Mouse (Mus musculus) heart, embryonic 14.5 days (tissue): Measurements from ENCODE around the gene Tmem212. TPM values are rescaled to one million over a fixed set of nuclear protein-coding genes. Genes with fewer than 3 reads are reported as not detected.

Source experiments
- ATAC-seq: fragments of 200-750 bp; cut with Nextera tagmentation; 2 replicates; pipeline ENCODE4 v1.8.0; 2017; ENCODE audit warnings: low read depth, moderate TSS enrichment; ENCODE audit not compliant: insufficient number of reproducible peaks, insufficient read depth, low FRiP score
- H3K27ac ChIP-seq, 2 experiments: fragments of 200-500 bp in 1 of 2; fragments of 300-500 bp in 1 of 2; sonication (generic) in 1 of 2; replicated peaks in 1 of 2; 2 replicates each; pipeline ENCODE4 v1.5.1; 2012 to 2014; ENCODE audit warnings: low read depth in 2 of 2, low read length in 2 of 2, control low read depth in 1 of 2, mild to moderate bottlenecking in 1 of 2, mixed read lengths in 1 of 2; ENCODE audit not compliant: control insufficient read depth in 1 of 2, insufficient read depth in 1 of 2
- H3K27me3 ChIP-seq: fragments of 300-500 bp; sonication (generic); 2 replicates; pipeline ENCODE4 v1.6.1; 2014; ENCODE audit warnings: mild to moderate bottlenecking, low read length, control low read depth; ENCODE audit not compliant: control insufficient read depth, insufficient read depth
- H3K36me3 ChIP-seq: fragments of 300-500 bp; sonication (generic); 2 replicates; pipeline ENCODE4 v1.6.1; 2014; ENCODE audit warnings: mild to moderate bottlenecking, control low read depth, low read length, mixed read lengths; ENCODE audit not compliant: control insufficient read depth, insufficient read depth
- H3K4me1 ChIP-seq, 2 experiments: fragments of 200-500 bp in 1 of 2; fragments of 300-500 bp in 1 of 2; sonication (generic) in 1 of 2; 2 replicates each; pipeline ENCODE4 v1.6.1; 2012 to 2014; ENCODE audit warnings: low read length in 2 of 2, control low read depth in 1 of 2, mixed read lengths in 1 of 2; ENCODE audit not compliant: control insufficient read depth in 2 of 2, insufficient read depth in 2 of 2
- H3K4me2 ChIP-seq: fragments of 300-500 bp; sonication (generic); 2 replicates; pipeline ENCODE4 v1.6.1; 2014; ENCODE audit warnings: mild to moderate bottlenecking, low read length
- H3K4me3 ChIP-seq, 2 experiments: fragments of 200-500 bp in 1 of 2; fragments of 300-500 bp in 1 of 2; sonication (generic) in 1 of 2; 2 replicates each; pipeline ENCODE4 v1.5.1; 2012 to 2014; ENCODE audit warnings: low read length in 2 of 2, mild to moderate bottlenecking in 2 of 2, control low read depth in 1 of 2, low read depth in 1 of 2, moderate library complexity in 1 of 2; ENCODE audit not compliant: control insufficient read depth in 1 of 2, insufficient read depth in 1 of 2
- H3K9ac ChIP-seq: fragments of 300-500 bp; sonication (generic); 2 replicates; pipeline ENCODE4 v1.6.1; 2014; ENCODE audit warnings: mild to moderate bottlenecking, low read length
- H3K9me3 ChIP-seq: fragments of 300-500 bp; sonication (generic); 2 replicates; pipeline ENCODE4 v1.6.1; 2016; ENCODE audit warnings: low read length, control low read depth; ENCODE audit not compliant: control insufficient read depth
- WGBS: fragments of 180-500 bp; shearing (Covaris S2); extraction: QIAGEN DNeasy Blood & Tissue Kit; methylation state at CpG from one replicate; pipeline ENCODE4 v1.1.7; 2014; 5-methylcytosine and 5-hydroxymethylcytosine counted together
- polyA plus RNA-seq: library from polyadenylated mRNA; unstranded; fragments of >200 nt; fragmentation: Nextera tagmentation; extraction: Ambion mirVana; gene quantifications from 2 replicates; pipeline ENCODE4 v1.2.1, GENCODE M21; 2014

Tmem212 gene
- polyA plus RNA-seq, 1 experiment from 2014 or later = not detected

- Histone ChIP-seq H3K4me2 (no peak overlapping the region), H3K4me1 (no peaks in the 10 kb centered on the region), H3K36me3 (no peaks in the 10 kb centered on the region), H3K9me3 (no peaks in the 10 kb centered on the region), H3K9ac (no peak overlapping the region), H3K4me3 (no peak overlapping the region), H3K27ac (no peak overlapping the region), H3K27me3 (no peaks in the 10 kb centered on the region)
- ATAC-seq = no peak
- WGBS = 78% methylated on average over 4 of the region's 4 CpGs
Observed at GRCm38 (mm10) chr3:27871371-27871770, 24.8 kb downstream of the Tmem212 start.

- 89% methylated on average over 3 of the region's 3 CpGs for WGBS
- Histone ChIP-seq H3K4me3 (no peak overlapping the region), H3K4me1 (peaks cover 2 to 6% of the 10 kb centered on the region in 2 experiments; a peak in 2 of 4 replicates), H3K9ac (no peak overlapping the region), H3K27me3 (no peaks in the 10 kb centered on the region), H3K36me3 (no peaks in the 10 kb centered on the region), H3K9me3 (no peaks in the 10 kb centered on the region), H3K27ac (no peak overlapping the region), H3K4me2 (no peak overlapping the region)
- no peak for ATAC-seq
Observed at GRCm38 (mm10) chr3:27868681-27869080, 27.5 kb downstream of the Tmem212 start.

- H3K4me1 ChIP-seq = peaks cover 5 to 12% of the 10 kb centered on the region in 2 experiments
- H3K27me3 ChIP-seq = no peaks in the 10 kb centered on the region
- no peaks in the 10 kb centered on the region for H3K9me3 ChIP-seq
- no peak overlapping the region for H3K4me3 ChIP-seq
- no peaks in the 10 kb centered on the region for H3K36me3 ChIP-seq
- no peak overlapping the region for H3K9ac ChIP-seq
- ATAC-seq = no peak
- no peak overlapping the region for H3K27ac ChIP-seq
- H3K4me2 ChIP-seq = no peak overlapping the region
- 77% methylated on average over 3 of the region's 3 CpGs for WGBS
Observed at GRCm38 (mm10) chr3:27867731-27868130, 28.4 kb downstream of the Tmem212 start.

GRCm38 (mm10) chr3:27862821-27863740 is 33.1 kb downstream of the Tmem212 start:
- Histone ChIP-seq H3K9ac (peak overlapping the region; percentile 70), H3K27ac (peak overlapping the region; percentile 93 to 96), H3K36me3 (no peaks in the 10 kb centered on the region), H3K27me3 (no peaks in the 10 kb centered on the region), H3K4me1 (peaks cover 27 to 54% of the 10 kb centered on the region in 2 experiments), H3K4me3 (peak overlapping the region; percentile 20 to 26), H3K9me3 (no peaks in the 10 kb centered on the region), H3K4me2 (peak overlapping the region; percentile 59)
- peak; percentile 78 for ATAC-seq
- WGBS = 6% methylated on average over 16 of the region's 16 CpGs

GRCm38 (mm10) chr3:27861601-27862000 is 34.6 kb downstream of the Tmem212 start:
- Histone ChIP-seq H3K4me3 (no peak overlapping the region), H3K9ac (peak overlapping the region; percentile 70; the same call in 1 of the 2 replicates), H3K9me3 (0 out of 2 replicates have a peak, but pooled peaks cover 4% of the 10 kb centered on the region), H3K36me3 (no peaks in the 10 kb centered on the region), H3K27me3 (no peaks in the 10 kb centered on the region), H3K4me2 (no peak overlapping the region), H3K4me1 (peaks cover 28 to 54% of the 10 kb centered on the region in 2 experiments), H3K27ac (peak overlapping the region; percentile 54 to 96)
- no peak for ATAC-seq
- 25% methylated on average over 6 of the region's 6 CpGs for WGBS

GRCm38 (mm10) chr3:27861086-27861485 is 35.1 kb downstream of the Tmem212 start:
- no peak for ATAC-seq
- WGBS = 56% methylated on average over 6 of the region's 6 CpGs
- Histone ChIP-seq H3K9ac (no peak overlapping the region), H3K36me3 (no peaks in the 10 kb centered on the region), H3K27ac (peak overlapping the region; percentile 54 to 96), H3K9me3 (0 out of 2 replicates have a peak, but pooled peaks cover 4% of the 10 kb centered on the region), H3K4me3 (no peak overlapping the region), H3K4me2 (no peak overlapping the region), H3K27me3 (no peaks in the 10 kb centered on the region), H3K4me1 (peaks cover 28 to 54% of the 10 kb centered on the region in 2 experiments)

GRCm38 (mm10) chr3:27859161-27859561 is 37.0 kb downstream of the Tmem212 start:
- Histone ChIP-seq H3K4me3 (peak overlapping the region; percentile 10 to 20), H3K4me1 (peaks cover 27 to 58% of the 10 kb centered on the region in 2 experiments), H3K4me2 (peak overlapping the region; percentile 64), H3K9me3 (0 out of 2 replicates have a peak, but pooled peaks cover 4% of the 10 kb centered on the region), H3K27ac (peak overlapping the region; percentile 66 to 92), H3K27me3 (no peaks in the 10 kb centered on the region), H3K9ac (peak overlapping the region; percentile 49), H3K36me3 (no peaks in the 10 kb centered on the region)
- peak; percentile 53 for ATAC-seq
- WGBS = 1% methylated on average over 5 of the region's 5 CpGs
